Mouse (Mus musculus) ES-Bruce4 (cell line): ENCODE data around the gene Akap11.

ENCODE experiments used
- CTCF ChIP-seq: IDR thresholded peaks from one replicate; pipeline ENCODE4 v1.8.1; 2011; ENCODE audit warnings: low read depth, low read length
- POLR2A ChIP-seq: IDR thresholded peaks from one replicate; pipeline ENCODE4 v1.8.1; 2011; ENCODE audit warnings: low read length; ENCODE audit not compliant: insufficient read depth

GRCm38 (mm10) chr14:78566431-78566830 lies 29.8 kb upstream of the Akap11 start:
- no peak for TF ChIP-seq CTCF
- TF ChIP-seq POLR2A, result no peak
